ENCODE assay signal across 13 mouse cellular contexts in the genomic region with DNA sequence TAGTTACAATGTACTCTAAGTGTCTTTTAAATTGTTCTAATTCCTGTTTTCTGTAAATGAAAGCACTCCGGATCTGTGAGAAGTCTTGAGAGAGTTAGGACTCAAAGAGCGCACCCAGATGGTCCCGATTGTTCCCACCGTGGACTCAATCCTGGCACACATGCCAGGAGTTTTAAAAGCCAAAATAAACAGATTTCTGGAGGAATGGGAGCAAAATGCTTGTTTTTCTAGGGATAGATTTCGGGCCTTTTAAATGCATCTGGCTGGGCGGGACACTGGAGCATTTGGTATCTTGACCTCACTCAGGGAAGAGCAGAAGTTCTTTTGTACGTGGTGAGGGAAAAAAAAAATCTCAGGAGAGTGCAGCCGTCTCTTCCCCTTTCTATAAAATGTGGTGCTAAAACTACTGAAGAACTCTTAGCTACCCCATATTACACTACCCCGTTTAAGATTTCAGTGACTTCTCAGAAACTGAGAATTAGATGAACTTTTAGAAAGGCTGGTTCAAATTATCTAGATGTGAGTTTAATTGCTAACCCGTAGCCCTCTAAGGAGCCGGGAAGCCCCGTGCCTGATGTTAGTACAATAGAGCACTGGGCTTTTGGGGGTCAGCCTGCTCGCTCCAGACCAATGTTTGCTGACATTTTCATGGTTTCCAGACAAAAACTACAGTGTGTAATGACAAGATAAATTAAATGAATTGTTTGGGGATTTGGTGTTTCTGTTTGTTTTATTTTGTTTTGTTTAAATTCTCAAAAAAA.
DNase-seq lines count a peak whose midpoint lies in the region; ATAC-seq lines count a peak whose summit lies in the region.
"Had no signal": no experiment of that assay in that cellular context is flagged by ENCODE, and none has a peak within 500 bp of the region (broad histone marks: within the 10 kb centered on the region; RNA-seq: fewer than 3 reads in every experiment).

No protein-coding gene starts in this region.

- peak overlapping the region; percentile 19; the same call in 1 of the 2 replicates for H3K4me2 ChIP-seq in hindbrain, embryonic 11.5 days (replicated peaks; ENCODE audit: low read depth, low read length)
- no peak overlapping the region for H3K4me2 ChIP-seq in hindbrain, embryonic 16.5 days (ENCODE audit: low read length)
- peak overlapping the region; percentile 66 for H3K4me2 ChIP-seq in limb, embryonic 13.5 days (replicated peaks)

- H3K4me1 ChIP-seq in hindbrain, embryonic 11.5 days (replicated peaks; ENCODE audit: control insufficient read depth, insufficient read depth, low read length): peaks cover 4% of the 10 kb centered on the region; the same call in 1 of the 2 replicates
- no peaks in the 10 kb centered on the region; the same call in 1 of the 2 replicates for H3K4me1 ChIP-seq in hindbrain, embryonic 16.5 days (ENCODE audit: control insufficient read depth, insufficient read depth, low read depth, low read length)
- H3K4me1 ChIP-seq in limb, embryonic 13.5 days: peaks cover 28% of the 10 kb centered on the region

- H3K9me3 ChIP-seq in hindbrain, embryonic 11.5 days (ENCODE audit: control insufficient read depth, low read length): no peaks in the 10 kb centered on the region
- no peaks in the 10 kb centered on the region for H3K9me3 ChIP-seq in hindbrain, embryonic 16.5 days (ENCODE audit: control insufficient read depth, low read length)
- H3K9me3 ChIP-seq in limb, embryonic 13.5 days: no peaks in the 10 kb centered on the region
- H3K9me3 ChIP-seq: G1E had no signal

- H3K4me3 ChIP-seq in hindbrain, embryonic 11.5 days (ENCODE audit: low read depth, low read length): peak overlapping the region; percentile 18; the same call in 1 of the 2 replicates
- H3K4me3 ChIP-seq in hindbrain, embryonic 16.5 days (ENCODE audit: low read length): no peak overlapping the region
- H3K4me3 ChIP-seq in limb, embryonic 13.5 days: peak overlapping the region; percentile 47
- H3K4me3 ChIP-seq: myocyte had no signal

- no peak for ATAC-seq in hindbrain, embryonic 11.5 days (ENCODE audit: low FRiP score)
- no peak for ATAC-seq in hindbrain, embryonic 16.5 days
- ATAC-seq in limb, embryonic 13.5 days (ENCODE audit: low FRiP score, low read depth): no peak

- 4% methylated on average over 13 of the region's 13 CpGs for WGBS in hindbrain, embryonic 11.5 days
- WGBS in hindbrain, embryonic 16.5 days: 19% methylated on average over 13 of the region's 13 CpGs
- 9% methylated on average over 13 of the region's 13 CpGs for WGBS in limb, embryonic 13.5 days

- H3K27me3 ChIP-seq in hindbrain, embryonic 11.5 days (ENCODE audit: control insufficient read depth, insufficient read depth, low read length): no peaks in the 10 kb centered on the region
- H3K27me3 ChIP-seq in hindbrain, embryonic 16.5 days (replicated peaks; ENCODE audit: control insufficient read depth, insufficient read depth, low read length): no peaks in the 10 kb centered on the region
- H3K27me3 ChIP-seq in limb, embryonic 13.5 days: no peaks in the 10 kb centered on the region

- no peaks in the 10 kb centered on the region for H3K36me3 ChIP-seq in hindbrain, embryonic 11.5 days (ENCODE audit: control insufficient read depth, insufficient read depth, low read length)
- H3K36me3 ChIP-seq in hindbrain, embryonic 16.5 days (ENCODE audit: control insufficient read depth, insufficient read depth, low read length): no peaks in the 10 kb centered on the region
- H3K36me3 ChIP-seq in limb, embryonic 13.5 days: peaks cover 38% of the 10 kb centered on the region
- H3K36me3 ChIP-seq: G1E had no signal

- 0 out of 2 replicates have a peak overlapping the region, but pooled peaks have one; percentile 54 for H3K27ac ChIP-seq in hindbrain, embryonic 11.5 days (ENCODE audit: low read depth, low read length)
- H3K27ac ChIP-seq in hindbrain, embryonic 16.5 days (ENCODE audit: low read depth, low read length): no peak overlapping the region
- peak overlapping the region; percentile 48; the same call in 1 of the 2 replicates for H3K27ac ChIP-seq in limb, embryonic 13.5 days

- no peak overlapping the region for H3K9ac ChIP-seq in hindbrain, embryonic 11.5 days (ENCODE audit: low read depth, low read length)
- no peak overlapping the region for H3K9ac ChIP-seq in hindbrain, embryonic 16.5 days (ENCODE audit: low read depth, low read length)
- H3K9ac ChIP-seq in limb, embryonic 13.5 days: peak overlapping the region; percentile 55

- peak; percentile 53 for DNase-seq in hindbrain, embryonic 11.5 days (ENCODE audit: low spot score)
- peak; percentile 23 for DNase-seq in R1 (ENCODE audit: low read depth, low spot score)
- peak; percentile 83 for DNase-seq in embryo, embryonic 11 days
- no peak for DNase-seq in right cerebral cortex, postnatal 25 days
- no peak for DNase-seq in cerebellum, adult 11 months
- DNase-seq: adrenal gland, postnatal 25 days; cerebellum, postnatal 36 days; gastrocnemius, postnatal 14 days; kidney, adult 9 months had no signal

Comparison
In these comparisons a context has a peak if more than half of its experiments do, and no peak if none do; other contexts are left out.
1. DNase-seq: peak in hindbrain, embryonic 11.5 days (single experiment), R1 (single experiment) and embryo, embryonic 11 days (single experiment); none in right cerebral cortex, postnatal 25 days (single experiment) and cerebellum, adult 11 months (single experiment).